Mouse (Mus musculus): Measurements from ENCODE around the gene Gp1bb. TPM values are rescaled to one million over a fixed set of nuclear protein-coding genes. Genes with fewer than 3 reads are reported as not detected.

Gene Gp1bb
- polyA plus RNA-seq, 1 experiment: 6.4 TPM

DNA sequence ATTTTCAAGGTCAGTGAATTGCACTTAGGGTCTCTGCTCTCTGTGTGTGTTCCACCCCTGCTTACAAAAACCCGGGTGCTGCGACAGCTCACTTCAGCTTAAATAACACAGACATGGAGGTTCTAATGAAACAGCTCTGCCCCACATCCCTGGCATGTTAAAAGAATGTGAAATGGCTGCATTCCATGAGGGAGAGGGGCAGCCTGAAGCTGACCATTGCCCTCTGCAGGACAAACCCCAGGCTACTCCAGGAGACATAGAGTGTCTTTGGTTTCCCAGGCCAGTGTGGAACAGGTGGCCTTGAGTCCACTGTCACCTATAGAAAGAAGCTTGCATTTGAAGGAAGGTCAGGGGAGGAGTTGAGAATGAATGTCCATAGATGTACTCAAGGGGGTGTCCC lies 41.8 kb downstream of the Gp1bb start:
- no peak overlapping the region for H3ac ChIP-seq (ENCODE audit: control insufficient read depth, insufficient read length, low read depth)
- peaks cover 11% of the 10 kb centered on the region for H3K79me2 ChIP-seq (ENCODE audit: control insufficient read depth, insufficient read depth)
- H3K4me3 ChIP-seq (ENCODE audit: insufficient read depth, poor library complexity, severe bottlenecking): no peak overlapping the region
- peaks cover 22% of the 10 kb centered on the region for H3K36me3 ChIP-seq (ENCODE audit: control insufficient read depth, insufficient read depth)
- no peaks in the 10 kb centered on the region for H3K27me3 ChIP-seq (ENCODE audit: control insufficient read depth, insufficient read depth, insufficient read length)
- H3K79me3 ChIP-seq (ENCODE audit: low read depth): peaks cover 2% of the 10 kb centered on the region
- TF ChIP-seq MYOD1 (IDR thresholded peaks at IDR 0.05; ENCODE audit: control insufficient read depth, insufficient read length, low read depth) (no peak), CTCF (IDR thresholded peaks at IDR 0.05; ENCODE audit: control insufficient read depth, insufficient read depth, insufficient read length) (no peak), CEBPB (IDR thresholded peaks at IDR 0.05; ENCODE audit: low read depth) (no peak), MAX (IDR thresholded peaks at IDR 0.05) (no peak), USF1 (IDR thresholded peaks at IDR 0.05; ENCODE audit: low read depth) (no peak), FOSL1 (IDR thresholded peaks at IDR 0.05; ENCODE audit: insufficient read depth, low read length, poor library complexity, severe bottlenecking) (no peak), MYOG (IDR thresholded peaks at IDR 0.05; ENCODE audit: control insufficient read depth, extremely low read depth, insufficient read length) (no peak)

DNA sequence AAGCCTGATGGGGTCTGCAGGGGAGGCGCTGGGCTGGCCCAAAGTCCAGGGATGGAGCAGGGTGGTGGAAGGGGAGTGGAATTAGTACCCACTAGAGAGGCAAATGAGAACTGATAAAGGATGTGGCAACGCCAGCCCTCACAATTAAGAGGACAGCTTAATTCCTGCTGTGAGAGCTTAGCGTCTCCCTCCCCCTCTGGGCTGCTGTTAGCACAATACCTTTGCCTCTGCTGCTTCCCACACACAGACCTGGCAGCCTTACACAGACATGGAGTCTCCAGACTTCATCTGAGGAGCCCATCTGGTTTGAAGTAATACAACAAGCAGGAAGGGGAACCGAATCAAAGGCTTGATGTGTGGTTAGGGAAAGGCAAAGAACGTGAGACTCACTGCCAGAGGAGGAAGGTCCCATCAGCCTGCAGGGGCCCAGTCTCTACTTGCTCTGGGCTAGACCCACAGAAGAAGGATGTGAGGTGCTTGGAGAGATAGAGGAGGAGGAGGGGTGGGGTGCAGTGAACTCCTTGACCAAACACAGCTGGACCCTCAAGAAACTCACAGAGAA lies 44.5 kb downstream of the Gp1bb start:
- H3K79me3 ChIP-seq (ENCODE audit: low read depth): no peaks in the 10 kb centered on the region
- H3K79me2 ChIP-seq (ENCODE audit: control insufficient read depth, insufficient read depth): no peaks in the 10 kb centered on the region
- H3K4me3 ChIP-seq (ENCODE audit: insufficient read depth, poor library complexity, severe bottlenecking): no peak overlapping the region
- no peaks in the 10 kb centered on the region for H3K27me3 ChIP-seq (ENCODE audit: control insufficient read depth, insufficient read depth, insufficient read length)
- H3K36me3 ChIP-seq (ENCODE audit: control insufficient read depth, insufficient read depth): peaks cover 9% of the 10 kb centered on the region
- H3ac ChIP-seq (ENCODE audit: control insufficient read depth, insufficient read length, low read depth): no peak overlapping the region
- no peak for TF ChIP-seq USF1 (IDR thresholded peaks at IDR 0.05; ENCODE audit: low read depth)
- no peak for TF ChIP-seq MAX (IDR thresholded peaks at IDR 0.05)
- TF ChIP-seq CEBPB (IDR thresholded peaks at IDR 0.05; ENCODE audit: low read depth): no peak
- TF ChIP-seq MYOD1 (IDR thresholded peaks at IDR 0.05; ENCODE audit: control insufficient read depth, insufficient read length, low read depth): no peak
- TF ChIP-seq FOSL1 (IDR thresholded peaks at IDR 0.05; ENCODE audit: insufficient read depth, low read length, poor library complexity, severe bottlenecking): no peak
- TF ChIP-seq MYOG (IDR thresholded peaks at IDR 0.05; ENCODE audit: control insufficient read depth, extremely low read depth, insufficient read length): no peak
- TF ChIP-seq CTCF (IDR thresholded peaks at IDR 0.05; ENCODE audit: control insufficient read depth, insufficient read depth, insufficient read length): no peak

DNA sequence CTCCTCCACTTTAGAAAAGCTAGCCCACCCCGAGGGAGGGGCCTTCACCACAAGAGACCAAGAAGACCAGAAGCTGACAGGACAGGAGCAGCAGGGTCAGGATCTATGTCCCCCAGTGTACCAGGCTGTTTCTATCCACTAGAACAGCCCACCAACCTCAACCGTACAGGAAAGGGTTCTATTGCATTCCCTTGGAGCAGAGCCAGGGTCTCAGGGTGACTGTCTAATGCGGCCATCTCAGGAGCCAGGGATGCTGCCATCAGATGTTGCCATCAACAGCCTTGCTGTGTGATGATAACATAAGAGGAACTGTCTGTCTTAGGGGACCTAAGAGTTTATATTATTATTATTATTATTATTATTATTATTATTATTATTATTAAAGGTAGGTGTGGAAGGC lies 45.1 kb downstream of the Gp1bb start:
- H3K36me3 ChIP-seq (ENCODE audit: control insufficient read depth, insufficient read depth): peaks cover 9% of the 10 kb centered on the region
- no peaks in the 10 kb centered on the region for H3K79me3 ChIP-seq (ENCODE audit: low read depth)
- no peaks in the 10 kb centered on the region for H3K27me3 ChIP-seq (ENCODE audit: control insufficient read depth, insufficient read depth, insufficient read length)
- H3K79me2 ChIP-seq (ENCODE audit: control insufficient read depth, insufficient read depth): no peaks in the 10 kb centered on the region
- no peak overlapping the region for H3K4me3 ChIP-seq (ENCODE audit: insufficient read depth, poor library complexity, severe bottlenecking)
- H3ac ChIP-seq (ENCODE audit: control insufficient read depth, insufficient read length, low read depth): no peak overlapping the region
- no peak for TF ChIP-seq CTCF (IDR thresholded peaks at IDR 0.05; ENCODE audit: control insufficient read depth, insufficient read depth, insufficient read length)
- no peak for TF ChIP-seq MAX (IDR thresholded peaks at IDR 0.05)
- TF ChIP-seq USF1 (IDR thresholded peaks at IDR 0.05; ENCODE audit: low read depth): no peak
- TF ChIP-seq CEBPB (IDR thresholded peaks at IDR 0.05; ENCODE audit: low read depth): no peak
- TF ChIP-seq FOSL1 (IDR thresholded peaks at IDR 0.05; ENCODE audit: insufficient read depth, low read length, poor library complexity, severe bottlenecking): no peak
- no peak for TF ChIP-seq MYOD1 (IDR thresholded peaks at IDR 0.05; ENCODE audit: control insufficient read depth, insufficient read length, low read depth)
- no peak for TF ChIP-seq MYOG (IDR thresholded peaks at IDR 0.05; ENCODE audit: control insufficient read depth, extremely low read depth, insufficient read length)

DNA sequence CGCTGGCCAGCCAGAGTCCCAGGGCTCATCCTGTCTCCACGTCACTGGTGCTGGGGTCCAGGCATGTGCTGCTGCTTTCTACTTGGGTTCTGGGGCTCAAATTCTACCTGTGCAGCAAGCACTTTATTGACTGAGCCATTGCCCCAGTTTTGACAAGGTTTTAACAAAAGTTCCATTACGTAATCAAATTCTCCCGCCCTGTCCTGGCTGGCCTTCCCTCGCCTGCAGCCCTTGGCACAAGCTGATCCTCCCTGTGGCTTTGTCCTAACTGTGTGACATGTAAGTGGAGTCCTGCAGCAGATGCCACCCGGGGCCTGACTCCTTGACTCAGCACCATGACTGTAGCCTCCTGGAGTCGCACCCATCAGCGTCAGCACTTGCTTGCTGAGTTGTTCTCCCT lies 48.0 kb downstream of the Gp1bb start:
- H3ac ChIP-seq (ENCODE audit: control insufficient read depth, insufficient read length, low read depth): no peak overlapping the region
- TF ChIP-seq MAX (IDR thresholded peaks at IDR 0.05) (no peak), MYOD1 (IDR thresholded peaks at IDR 0.05; ENCODE audit: control insufficient read depth, insufficient read length, low read depth) (no peak), USF1 (IDR thresholded peaks at IDR 0.05; ENCODE audit: low read depth) (no peak), FOSL1 (IDR thresholded peaks at IDR 0.05; ENCODE audit: insufficient read depth, low read length, poor library complexity, severe bottlenecking) (no peak), MYOG (IDR thresholded peaks at IDR 0.05; ENCODE audit: control insufficient read depth, extremely low read depth, insufficient read length) (no peak), CTCF (IDR thresholded peaks at IDR 0.05; ENCODE audit: control insufficient read depth, insufficient read depth, insufficient read length) (no peak), CEBPB (IDR thresholded peaks at IDR 0.05; ENCODE audit: low read depth) (no peak)
- H3K79me2 ChIP-seq (ENCODE audit: control insufficient read depth, insufficient read depth): no peaks in the 10 kb centered on the region
- H3K36me3 ChIP-seq (ENCODE audit: control insufficient read depth, insufficient read depth): no peaks in the 10 kb centered on the region
- H3K4me3 ChIP-seq (ENCODE audit: insufficient read depth, poor library complexity, severe bottlenecking): no peak overlapping the region
- no peaks in the 10 kb centered on the region for H3K27me3 ChIP-seq (ENCODE audit: control insufficient read depth, insufficient read depth, insufficient read length)
- no peaks in the 10 kb centered on the region for H3K79me3 ChIP-seq (ENCODE audit: low read depth)

Other genes with a start within 250 kb of the Gp1bb start
- 19.4 TPM for gene Txnrd2, start 196.0 kb downstream of the Gp1bb start, polyA plus RNA-seq (2012; fragmentation: generic; extraction: Trizol)
- 96.2 TPM for gene Comt, start 195.6 kb downstream of the Gp1bb start, polyA plus RNA-seq (2012; fragmentation: generic; extraction: Trizol)
- 13.3 TPM for gene Gnb1l, start 123.7 kb downstream of the Gp1bb start, polyA plus RNA-seq (2012; fragmentation: generic; extraction: Trizol)
- gene Rtl10, start 123.5 kb downstream of the Gp1bb start, polyA plus RNA-seq (2012; fragmentation: generic; extraction: Trizol): 10.6 TPM
- gene Tbx1, start 31.7 kb downstream of the Gp1bb start, polyA plus RNA-seq (2012; fragmentation: generic; extraction: Trizol): 12.1 TPM
- 5.3 TPM for gene Gm49601, start 4.0 kb upstream of the Gp1bb start, polyA plus RNA-seq (2012; fragmentation: generic; extraction: Trizol)
- gene Sept5, start 7.6 kb upstream of the Gp1bb start, polyA plus RNA-seq (2012; fragmentation: generic; extraction: Trizol): 74.2 TPM
- 0.02 TPM for gene Cldn5, start 154.4 kb upstream of the Gp1bb start, polyA plus RNA-seq (2012; fragmentation: generic; extraction: Trizol)
- gene Ufd1, start 189.4 kb upstream of the Gp1bb start, polyA plus RNA-seq (2012; fragmentation: generic; extraction: Trizol): 35.5 TPM
- gene Cdc45, start 189.6 kb upstream of the Gp1bb start, polyA plus RNA-seq (2012; fragmentation: generic; extraction: Trizol): 52.1 TPM
- gene 2510002D24Rik, start 214.2 kb upstream of the Gp1bb start, polyA plus RNA-seq (2012; fragmentation: generic; extraction: Trizol): 1.5 TPM
- not detected for gene Gm28539, start 214.2 kb upstream of the Gp1bb start, polyA plus RNA-seq (2012; fragmentation: generic; extraction: Trizol)

Data from C2C12 (cell line).